Comparison of ENCODE assay signal across 8 mouse cellular contexts in the genomic region with DNA sequence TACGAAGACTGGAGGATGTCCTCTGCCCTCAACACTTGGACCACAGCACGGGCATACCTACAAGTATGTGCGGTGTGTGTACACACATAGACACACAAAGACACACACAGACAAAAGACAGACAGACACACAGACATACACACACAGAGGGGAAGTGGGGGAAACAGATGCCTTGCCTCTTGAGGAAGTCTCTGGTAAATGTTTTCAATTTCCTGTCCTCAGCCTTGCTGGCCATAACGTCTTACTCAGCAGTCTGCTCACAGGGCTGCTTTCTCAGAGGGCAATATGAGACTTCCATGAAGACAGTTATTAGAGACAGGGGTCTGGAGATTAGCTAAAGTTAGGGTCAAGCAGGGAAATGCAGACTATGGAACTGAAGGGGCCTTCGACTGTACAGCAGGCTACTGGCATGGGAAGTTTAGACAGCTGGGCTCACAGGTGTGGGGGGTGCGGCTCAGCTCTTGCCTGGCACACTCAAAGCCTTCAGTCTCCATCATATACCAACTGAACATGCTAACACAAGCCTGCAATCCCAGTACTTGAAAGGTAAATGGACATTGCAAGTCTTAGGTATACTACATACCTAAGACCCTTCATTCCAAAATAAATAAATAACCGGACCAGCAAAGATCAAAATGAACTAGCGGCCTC.
DNase-seq lines count a peak whose midpoint lies in the region; ATAC-seq lines count a peak whose summit lies in the region.
"Had no signal": no experiment of that assay in that cellular context is flagged by ENCODE, and none has a peak within 500 bp of the region (broad histone marks: within the 10 kb centered on the region; RNA-seq: fewer than 3 reads in every experiment).

No protein-coding gene starts in this region.

- H3K27ac ChIP-seq in kidney, embryonic 16.5 days (ENCODE audit: low read length) = peak overlapping the region; percentile 41
- peak overlapping the region; percentile 33 for H3K27ac ChIP-seq in forebrain, embryonic 16.5 days (ENCODE audit: low read length)
- H3K27ac ChIP-seq: heart, embryonic 15.5 days had no signal

- H3K4me2 ChIP-seq in kidney, embryonic 16.5 days (replicated peaks; ENCODE audit: low read depth, low read length) = no peak overlapping the region
- H3K4me2 ChIP-seq in forebrain, embryonic 16.5 days (ENCODE audit: low read length) = no peak overlapping the region
- H3K4me2 ChIP-seq: heart, embryonic 15.5 days had no signal

- no peak overlapping the region for H3K4me3 ChIP-seq in kidney, embryonic 16.5 days (ENCODE audit: low read length)
- H3K4me3 ChIP-seq in forebrain, embryonic 16.5 days (replicated peaks; ENCODE audit: low read length) = no peak overlapping the region
- H3K4me3 ChIP-seq: heart, embryonic 15.5 days had no signal

- H3K9me3 ChIP-seq in kidney, embryonic 16.5 days (ENCODE audit: low read length) = no peaks in the 10 kb centered on the region
- no peaks in the 10 kb centered on the region for H3K9me3 ChIP-seq in forebrain, embryonic 16.5 days (ENCODE audit: control insufficient read depth, low read length)
- H3K9me3 ChIP-seq: heart, embryonic 15.5 days had no signal

- H3K4me1 ChIP-seq in kidney, embryonic 16.5 days (ENCODE audit: insufficient read depth, low read length) = peaks cover 33% of the 10 kb centered on the region
- H3K4me1 ChIP-seq in forebrain, embryonic 16.5 days (replicated peaks; ENCODE audit: control insufficient read depth, insufficient read depth, low read length) = peaks cover 29% of the 10 kb centered on the region

- no peaks in the 10 kb centered on the region for H3K27me3 ChIP-seq in kidney, embryonic 16.5 days (ENCODE audit: insufficient read depth, low read length)
- H3K27me3 ChIP-seq in forebrain, embryonic 16.5 days (replicated peaks; ENCODE audit: control insufficient read depth, insufficient read depth, low read length) = no peaks in the 10 kb centered on the region
- H3K27me3 ChIP-seq: heart, embryonic 15.5 days had no signal

- 0 out of 2 replicates have a peak, but pooled peaks have one; percentile 47 for ATAC-seq in kidney, embryonic 16.5 days (ENCODE audit: low FRiP score, low TSS enrichment)
- ATAC-seq in common myeloid progenitor, adult 5-6 weeks (replicated peaks; ENCODE audit: low read depth, poor library complexity, severe bottlenecking) = peak; percentile 77
- peak; percentile 32; the same call in 1 of the 2 replicates for ATAC-seq in forebrain, embryonic 16.5 days

- 60% methylated on average over 8 of the region's 8 CpGs for WGBS in kidney, embryonic 16.5 days
- WGBS in forebrain, embryonic 16.5 days = 49% methylated on average over 8 of the region's 8 CpGs

- no peak overlapping the region for H3K9ac ChIP-seq in kidney, embryonic 16.5 days (replicated peaks; ENCODE audit: low read length)
- H3K9ac ChIP-seq in forebrain, embryonic 16.5 days (replicated peaks; ENCODE audit: low read depth, low read length) = no peak overlapping the region
- H3K9ac ChIP-seq: heart, embryonic 15.5 days had no signal

- no peaks in the 10 kb centered on the region for H3K36me3 ChIP-seq in kidney, embryonic 16.5 days (ENCODE audit: insufficient read depth, low read length)
- H3K36me3 ChIP-seq in forebrain, embryonic 16.5 days (ENCODE audit: control insufficient read depth, insufficient read depth) = no peaks in the 10 kb centered on the region
- H3K36me3 ChIP-seq: heart, embryonic 15.5 days had no signal

- DNase-seq in kidney, postnatal 25 days = no peak
- peak; percentile 24 for DNase-seq in naive thymus-derived CD4-positive, alpha-beta T cell, adult 2 months (ENCODE audit: low read depth)
- no peak for DNase-seq in urinary bladder, postnatal 14 days (ENCODE audit: low spot score)
- no peak for DNase-seq in gastrocnemius, postnatal 25 days
